Mouse (Mus musculus) thymus, adult 2 months (tissue): ENCODE measurements around the gene Aoc3.

Source experiments
- CTCF ChIP-seq: fragments of 200-500 bp; IDR thresholded peaks from 2 replicates; pipeline ENCODE4 v1.5.1; 2012; ENCODE audit warnings: mild to moderate bottlenecking, control low read depth, low read length, moderate library complexity, borderline replicate concordance; ENCODE audit not compliant: control insufficient read depth, poor library complexity, insufficient read depth; ENCODE audit errors: extremely low read depth
- POLR2A ChIP-seq: fragments of 200-500 bp; IDR thresholded peaks from 2 replicates; pipeline ENCODE4 v1.6.1; 2012; ENCODE audit warnings: mild to moderate bottlenecking, low read length, control low read depth, moderate library complexity; ENCODE audit not compliant: control insufficient read depth, poor library complexity, insufficient read depth; ENCODE audit errors: extremely low read depth

- TF ChIP-seq CTCF: no peak
- no peak for TF ChIP-seq POLR2A
Measured at GRCm38 (mm10) chr11:101280837-101281236, 49.6 kb upstream of the Aoc3 start.
